Mouse (Mus musculus) heart, postnatal 14 days (tissue): ENCODE measurements around the gene Pi16. TPM values are rescaled to one million over a fixed set of nuclear protein-coding genes. Genes with fewer than 3 reads are reported as not detected.

ENCODE experiments used
- DNase-seq, 2 experiments: peaks; one replicate each; pipeline ENCODE4 v3.0.0; 2021 to 2022
- intact Hi-C: fragments of 180-260 bp; cut with DNase I; formaldehyde crosslinking; loops from one replicate; pipeline ENCODE4 v1.15.1; 2025
- total RNA-seq, 2 experiments: library from RNA; stranded (reverse); gene quantifications; 2 replicates each; pipeline ENCODE4 v1.2.3; 2021

The Pi16 gene
- total RNA-seq, 2 experiments from 2014 or later = 34.3 to 47.8 TPM

GRCm38 (mm10) chr17:29326531-29327529, 9.3 kb downstream of the Pi16 start:
- intact Hi-C loops = no loop called here
- peak; percentile 49 to 53 for DNase-seq

GRCm38 (mm10) chr17:29327691-29328090, 10.2 kb downstream of the Pi16 start:
- no peak for DNase-seq
- intact Hi-C loops = no loop called here

- intact Hi-C loops = no loop called here
- DNase-seq = no peak
Observed at GRCm38 (mm10) chr17:29330221-29330620, 12.7 kb downstream of the Pi16 start.

GRCm38 (mm10) chr17:29330671-29331410, 13.4 kb downstream of the Pi16 start:
- intact Hi-C loops = no loop called here
- peak in 1 of 2 experiments; percentile 51 for DNase-seq

- intact Hi-C loops = no loop called here
- no peak for DNase-seq
Observed at GRCm38 (mm10) chr17:29332186-29332685, 14.8 kb downstream of the Pi16 start.

GRCm38 (mm10) chr17:29336266-29336990, 18.9 kb downstream of the Pi16 start:
- intact Hi-C loops = no loop called here
- no peak for DNase-seq

GRCm38 (mm10) chr17:29337979-29338823, 20.7 kb downstream of the Pi16 start:
- intact Hi-C loops = loop anchor here (2.0 kb wide), 1 partner anchor 19 kb away; no protein-coding TSS in a partner anchor
- no peak for DNase-seq

GRCm38 (mm10) chr17:29339170-29339768, 21.8 kb downstream of the Pi16 start:
- intact Hi-C loops = loop anchor here (2.0 kb wide), 1 partner anchor 20 kb away; no protein-coding TSS in a partner anchor
- peak in 1 of 2 experiments; percentile 51 for DNase-seq

GRCm38 (mm10) chr17:29340406-29341261, 23.2 kb downstream of the Pi16 start:
- intact Hi-C loops = no loop called here
- DNase-seq = peak; percentile 44 to 57

- intact Hi-C loops = loop anchor here (2.0 kb wide), 1 partner anchor 29 kb away; no protein-coding TSS in a partner anchor
- peak; percentile 49 to 60 for DNase-seq
Observed at GRCm38 (mm10) chr17:29341591-29342003, 24.1 kb downstream of the Pi16 start.

GRCm38 (mm10) chr17:29342010-29342910, 24.8 kb downstream of the Pi16 start:
- intact Hi-C loops = loop anchor here (2.0 kb wide), 1 partner anchor 29 kb away; no protein-coding TSS in a partner anchor
- DNase-seq = peak; percentile 75 to 80

GRCm38 (mm10) chr17:29343241-29343640, 25.8 kb downstream of the Pi16 start:
- intact Hi-C loops = loop anchor here (2.0 kb wide), 1 partner anchor 28 kb away; no protein-coding TSS in a partner anchor
- no peak for DNase-seq

- intact Hi-C loops = no loop called here
- no peak for DNase-seq
Observed at GRCm38 (mm10) chr17:29345272-29345671, 27.8 kb downstream of the Pi16 start.

- intact Hi-C loops = no loop called here
- peak; percentile 56 to 58 for DNase-seq
Observed at GRCm38 (mm10) chr17:29346496-29347125, 29.1 kb downstream of the Pi16 start.

GRCm38 (mm10) chr17:29347126-29347644, 29.7 kb downstream of the Pi16 start:
- DNase-seq = no peak
- intact Hi-C loops = no loop called here
